Mouse (Mus musculus): Measurements from ENCODE around the gene Fam90a1a.
"Not testable (repeated sequence)": the region's sequence is repeated elsewhere in the genome, so short reads cannot be mapped to it uniquely, and the experiment has no call there.

The Fam90a1a gene

GRCm38 (mm10) chr8:21958414-21958813 is at the start of gene Fam90a1a:
Gene Fam90a1a, plus strand, starts transcription at chr8:21958714.
- no peak for DNase-seq (ENCODE audit: low read depth, low spot score)

- no peak for DNase-seq (ENCODE audit: low read depth, low spot score)
Measured at GRCm38 (mm10) chr8:21911931-21912330, 46.6 kb upstream of the Fam90a1a start.

GRCm38 (mm10) chr8:21912554-21912953 is 46.0 kb upstream of the Fam90a1a start:
- DNase-seq (ENCODE audit: low read depth, low spot score) = no peak

GRCm38 (mm10) chr8:21915625-21916024 is 42.9 kb upstream of the Fam90a1a start:
- no peak for DNase-seq (ENCODE audit: low read depth, low spot score)

- DNase-seq (ENCODE audit: low read depth, low spot score) = not testable (repeated sequence)
Measured at GRCm38 (mm10) chr8:21930754-21931153, 27.8 kb upstream of the Fam90a1a start.

GRCm38 (mm10) chr8:21932610-21933009 is 25.9 kb upstream of the Fam90a1a start, which contains the start of gene Defb15:
Gene Defb15, minus strand, starts transcription at chr8:21932710.
- no peak for DNase-seq (ENCODE audit: low read depth, low spot score)

- not testable (repeated sequence) for DNase-seq (ENCODE audit: low read depth, low spot score)
Measured at GRCm38 (mm10) chr8:21938052-21938451, 20.5 kb upstream of the Fam90a1a start, which contains the start of gene Defb35. Gene Defb35, plus strand, starts transcription at chr8:21938352.

- no peak for DNase-seq (ENCODE audit: low read depth, low spot score)
Measured at GRCm38 (mm10) chr8:21946462-21946861, 12.1 kb upstream of the Fam90a1a start, which contains the start of gene Defb13. Gene Defb13, plus strand, starts transcription at chr8:21946762.

GRCm38 (mm10) chr8:21947311-21948017 is 11.1 kb upstream of the Fam90a1a start:
- no peak for DNase-seq (ENCODE audit: low read depth, low spot score)

- DNase-seq (ENCODE audit: low read depth, low spot score) = peak; percentile 51
Measured at GRCm38 (mm10) chr8:21955321-21955720, 3.2 kb upstream of the Fam90a1a start.

- no peak for DNase-seq (ENCODE audit: low read depth, low spot score)
Measured at GRCm38 (mm10) chr8:21956336-21956735, 2.2 kb upstream of the Fam90a1a start.

- no peak for DNase-seq (ENCODE audit: low read depth, low spot score)
Measured at GRCm38 (mm10) chr8:21966646-21967045, 8.1 kb downstream of the Fam90a1a start.

- no peak for DNase-seq (ENCODE audit: low read depth, low spot score)
Measured at GRCm38 (mm10) chr8:21969475-21969874, 11.0 kb downstream of the Fam90a1a start, which contains the start of gene Ccdc70. Gene Ccdc70, plus strand, starts transcription at chr8:21969775.

- DNase-seq (ENCODE audit: low read depth, low spot score) = no peak
Measured at GRCm38 (mm10) chr8:21978193-21978592, 19.7 kb downstream of the Fam90a1a start.

- peak; percentile 5 for DNase-seq (ENCODE audit: low read depth, low spot score)
Measured at GRCm38 (mm10) chr8:21981664-21982337, 23.3 kb downstream of the Fam90a1a start.

GRCm38 (mm10) chr8:21992184-21992583 is 33.7 kb downstream of the Fam90a1a start:
- DNase-seq (ENCODE audit: low read depth, low spot score) = peak; percentile 33

- peak; percentile 65 for DNase-seq (ENCODE audit: low read depth, low spot score)
Measured at GRCm38 (mm10) chr8:21995181-21995580, 36.7 kb downstream of the Fam90a1a start.

GRCm38 (mm10) chr8:22004750-22005522 is 46.4 kb downstream of the Fam90a1a start:
- no peak for DNase-seq (ENCODE audit: low read depth, low spot score)

- DNase-seq (ENCODE audit: low read depth, low spot score) = no peak
Measured at GRCm38 (mm10) chr8:22006423-22006822, 47.9 kb downstream of the Fam90a1a start.

GRCm38 (mm10) chr8:22009403-22009802 is 50.9 kb downstream of the Fam90a1a start:
- no peak for DNase-seq (ENCODE audit: low read depth, low spot score)

- DNase-seq (ENCODE audit: low read depth, low spot score) = no peak
Measured at GRCm38 (mm10) chr8:22013034-22013707, 54.7 kb downstream of the Fam90a1a start.
